Mouse (Mus musculus) lung, postnatal 25 days (tissue): ENCODE data around the gene Fam120b.

Experiments
- DNase-seq: peaks from one replicate; pipeline ENCODE4 v3.0.0; 2022; ENCODE audit warnings: low spot score

Gene Fam120b

DNA sequence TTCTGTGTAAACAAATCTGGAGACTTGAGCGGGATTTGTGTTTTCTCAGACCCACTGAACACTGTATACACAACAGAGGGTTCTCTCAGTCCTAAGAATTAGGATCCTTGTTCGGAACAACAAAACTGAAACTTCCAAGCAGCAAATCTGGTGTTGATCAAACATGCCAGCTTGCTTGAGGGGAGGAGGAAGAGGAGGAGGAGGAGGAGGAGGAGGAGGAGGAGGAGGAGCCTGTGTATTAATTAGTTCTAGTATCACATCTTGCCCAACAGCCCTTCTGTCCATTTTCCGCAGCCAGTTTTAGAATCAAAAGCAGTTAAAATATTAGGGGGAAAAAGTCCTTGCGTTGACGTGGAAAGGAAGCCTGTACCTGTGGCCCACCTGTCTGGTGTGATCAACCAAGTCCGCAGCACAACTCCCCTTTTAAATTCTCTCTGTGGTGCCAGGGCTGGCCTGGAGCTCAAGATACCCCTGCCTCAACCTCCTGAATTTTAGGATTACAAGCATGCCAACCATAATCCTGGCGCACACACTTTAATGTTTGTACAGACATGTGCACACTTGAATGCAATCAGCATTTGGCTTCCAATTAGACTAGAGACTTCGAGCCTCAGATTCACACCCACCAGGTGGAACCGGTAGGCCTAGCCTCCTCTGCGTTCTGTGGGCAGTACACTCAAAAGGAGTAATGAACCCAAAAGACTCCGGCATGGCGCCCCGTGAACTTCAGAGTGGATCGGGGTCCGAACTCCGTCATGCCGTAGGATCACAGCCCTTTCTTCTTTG is 16.1 kb upstream of the Fam120b start:
- no peak for DNase-seq

DNA sequence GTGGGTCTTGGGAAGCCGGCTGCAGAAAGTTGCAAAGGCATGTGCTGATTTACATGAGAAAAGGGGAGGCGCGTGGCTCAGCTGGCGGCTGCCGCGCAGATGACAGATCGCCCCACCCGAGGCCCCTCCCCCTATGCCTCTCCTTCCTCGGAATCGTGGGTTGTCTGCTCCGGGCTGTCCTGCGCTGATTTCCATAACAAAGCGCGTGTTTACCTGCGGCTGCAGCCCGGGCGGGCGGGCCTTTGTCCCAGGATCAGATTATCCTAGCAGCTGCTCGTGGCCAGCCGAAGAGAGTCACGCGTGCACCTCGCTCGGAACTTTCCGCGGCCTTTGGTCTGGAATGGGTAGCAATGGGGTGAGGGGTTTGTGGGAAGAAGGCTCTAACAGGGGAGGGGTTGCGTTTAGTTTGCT is 15.4 kb upstream of the Fam120b start:
- DNase-seq, result no peak

DNA sequence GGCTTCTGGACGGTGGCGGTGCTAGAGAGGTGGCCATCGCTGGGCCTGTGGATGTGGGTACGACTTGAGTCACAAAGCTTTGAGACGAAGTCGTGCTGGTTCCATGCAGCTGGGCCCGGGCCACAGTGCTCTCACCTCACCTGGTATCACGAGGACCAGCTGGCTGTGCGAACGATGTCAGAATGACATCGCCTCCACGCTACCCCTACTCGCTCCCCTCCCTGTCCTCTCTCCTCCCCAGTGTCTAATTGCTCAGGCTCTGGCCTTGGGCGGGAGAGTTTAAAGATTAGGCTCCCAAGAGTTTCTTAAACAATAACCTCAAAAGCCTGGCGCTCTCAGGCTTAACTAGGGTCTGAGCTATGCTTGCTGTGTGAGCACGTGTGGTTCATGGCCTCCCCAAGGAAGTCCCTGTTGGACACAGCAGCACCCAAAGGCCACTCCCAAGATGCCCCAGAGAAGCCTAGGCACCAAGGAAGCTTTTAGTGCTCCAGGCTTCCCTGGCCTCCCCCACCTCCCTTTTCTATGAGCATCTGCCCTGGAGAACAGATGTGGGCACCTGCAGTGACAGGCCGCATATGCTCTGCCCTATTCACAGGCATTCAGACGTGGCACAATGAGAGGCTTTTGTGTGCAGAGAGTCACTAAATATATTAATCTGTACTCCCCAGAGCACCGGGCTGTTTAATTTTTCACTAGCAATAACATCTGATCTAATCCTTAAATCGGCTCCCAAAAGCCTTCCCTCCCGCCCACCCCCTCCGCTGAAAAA is 14.7 kb upstream of the Fam120b start:
- DNase-seq, result no peak

DNA sequence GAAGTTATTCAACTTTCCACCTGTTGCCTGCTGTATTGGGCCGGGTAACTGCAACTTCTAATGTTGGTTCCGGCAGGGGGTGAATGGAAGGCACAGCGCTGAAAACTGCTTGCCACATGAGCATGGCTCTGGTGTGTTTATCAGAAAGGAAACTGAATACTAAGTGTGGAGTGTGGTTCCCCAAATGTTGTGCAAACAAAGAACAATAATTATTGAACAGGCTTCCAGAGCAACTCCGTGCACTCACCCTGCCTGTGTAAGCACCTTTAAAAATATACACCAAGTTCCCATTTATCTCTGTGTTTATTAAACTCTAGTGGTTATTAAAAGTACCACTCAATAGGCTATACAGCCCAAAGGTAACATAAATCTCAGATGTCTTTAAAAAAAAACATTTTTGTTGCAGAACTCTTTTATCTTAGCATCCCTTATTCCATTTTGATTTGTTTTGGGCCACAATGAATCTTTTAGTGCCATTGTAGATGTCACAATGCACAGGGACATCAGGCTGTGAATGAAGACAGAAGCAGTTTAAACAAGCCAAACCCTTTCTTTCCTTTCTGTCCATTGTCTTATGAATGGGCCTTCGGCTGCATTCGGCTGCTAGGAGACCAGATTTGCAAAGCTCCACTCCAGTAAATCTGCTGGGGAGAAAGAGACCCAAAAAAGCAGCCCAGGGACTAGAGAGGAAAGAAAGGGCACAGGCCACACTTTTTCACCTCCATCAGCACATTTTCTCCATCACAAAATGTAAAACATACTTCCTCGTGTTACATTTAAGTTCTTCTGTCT is 13.9 kb upstream of the Fam120b start:
- no peak for DNase-seq

DNA sequence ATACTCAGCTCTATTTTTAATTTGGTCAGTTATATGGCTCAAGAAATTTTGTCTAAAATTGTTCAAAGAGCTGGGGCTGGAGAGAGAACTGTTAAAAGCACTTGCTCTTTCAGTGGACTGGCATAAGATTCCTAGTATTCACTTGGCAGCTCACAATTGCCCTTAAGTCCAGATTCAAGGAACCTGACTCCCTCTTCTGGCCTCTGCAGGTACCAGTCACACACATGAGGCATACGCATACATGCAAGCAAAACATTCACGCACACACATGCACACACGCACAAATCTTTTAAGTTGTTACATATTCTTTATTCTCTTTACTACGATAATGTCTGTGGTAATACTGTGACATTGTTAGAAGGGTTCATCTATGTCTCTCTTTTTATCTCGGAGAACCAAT is 12.6 kb upstream of the Fam120b start:
- DNase-seq, result no peak

DNA sequence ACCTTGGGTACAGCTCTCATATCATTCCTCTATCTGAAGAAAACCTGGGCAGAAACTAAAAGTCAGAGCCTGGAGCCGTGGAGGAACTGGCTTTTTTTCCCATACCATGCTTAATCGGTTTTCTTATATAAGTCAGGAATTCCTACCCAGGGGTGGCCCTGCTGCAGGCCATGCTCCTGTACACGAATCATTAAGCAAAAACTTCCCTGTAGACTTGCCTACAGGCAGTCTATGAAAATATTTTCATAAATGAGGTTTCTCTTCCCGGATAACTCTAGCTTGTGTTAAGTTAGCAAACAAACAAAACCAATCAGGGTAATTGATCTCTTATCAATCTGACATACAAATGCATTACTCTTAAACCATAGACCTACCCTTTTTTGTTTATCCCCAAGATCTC is 7.1 kb upstream of the Fam120b start:
- DNase-seq, result no peak

DNA sequence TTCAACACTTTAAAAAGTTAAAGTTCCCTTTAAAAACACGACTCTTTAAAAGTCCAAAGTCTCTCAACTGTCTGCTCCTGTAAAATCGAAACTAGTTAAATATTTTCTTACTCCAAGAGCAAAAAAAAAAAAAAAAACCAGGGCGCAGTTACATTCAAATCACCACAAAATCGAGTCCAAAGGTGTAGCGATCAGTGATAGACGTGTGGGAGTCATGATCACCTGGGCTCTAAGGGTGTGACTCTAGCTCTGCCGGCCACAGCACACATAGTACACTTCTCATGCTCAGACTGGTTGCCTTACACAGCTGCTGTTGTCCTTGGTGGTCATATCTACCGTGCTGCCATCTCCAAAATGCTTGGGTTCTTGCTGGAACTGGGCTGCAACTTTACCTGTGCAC is 6.6 kb upstream of the Fam120b start:
- DNase-seq, result no peak

DNA sequence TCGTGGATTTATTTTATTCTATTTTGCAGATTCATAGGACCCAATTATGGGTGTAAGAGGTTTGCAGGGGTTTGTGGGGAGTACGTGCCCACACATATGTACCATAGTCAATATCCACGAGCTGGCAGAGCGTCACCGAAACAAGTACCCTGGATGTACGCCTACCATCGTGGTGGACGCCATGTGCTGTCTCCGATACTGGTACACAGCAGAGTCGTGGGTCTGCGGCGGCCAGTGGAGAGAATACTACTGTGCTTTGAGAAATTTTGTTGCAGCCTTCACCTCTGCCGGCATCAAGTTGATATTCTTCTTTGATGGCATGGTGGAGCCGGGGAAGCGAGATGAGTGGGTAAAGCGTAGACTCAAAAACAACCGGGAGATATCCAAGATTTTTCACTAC is 5.7 kb downstream of the Fam120b start:
- DNase-seq, result no peak

DNA sequence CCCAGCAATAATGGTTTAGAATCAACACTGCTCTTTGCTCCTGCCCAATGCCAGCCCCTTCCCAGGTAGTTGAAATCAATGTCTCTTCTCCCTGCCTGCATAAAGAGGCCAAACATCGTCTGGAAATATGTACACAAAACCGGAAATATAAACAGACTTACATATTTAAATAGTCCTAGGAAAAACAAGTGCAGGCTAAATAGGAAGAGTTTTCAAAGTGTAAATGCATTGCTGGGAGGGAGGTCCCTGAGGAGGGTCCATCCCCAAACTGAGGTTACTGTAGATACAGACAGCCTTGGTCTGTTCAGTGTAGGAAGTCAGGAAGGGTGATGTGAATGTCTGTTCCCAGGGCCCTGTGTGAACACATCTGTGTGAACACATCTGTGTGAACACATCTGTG is 10.6 kb downstream of the Fam120b start:
- DNase-seq, result no peak

DNA sequence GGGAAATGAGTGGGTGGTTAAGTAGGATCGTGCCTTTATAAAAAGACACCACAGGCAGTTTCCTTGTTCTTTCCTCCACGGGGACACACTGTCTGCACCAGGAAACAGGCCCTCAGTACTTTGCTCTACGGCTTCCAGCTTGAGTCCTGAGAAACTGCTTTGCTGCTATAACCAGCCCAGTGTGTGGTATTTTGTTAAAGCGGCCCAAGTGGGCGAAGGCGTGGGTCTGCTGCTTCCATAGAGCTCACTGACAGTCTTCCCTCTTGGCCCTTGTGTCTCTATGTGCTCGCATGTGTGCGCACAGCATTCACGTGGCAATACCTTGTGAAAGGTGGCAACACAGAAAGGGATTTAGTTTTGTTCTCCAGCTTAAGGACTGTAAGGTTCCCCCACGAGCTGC is 13.3 kb downstream of the Fam120b start:
- DNase-seq, result no peak

DNA sequence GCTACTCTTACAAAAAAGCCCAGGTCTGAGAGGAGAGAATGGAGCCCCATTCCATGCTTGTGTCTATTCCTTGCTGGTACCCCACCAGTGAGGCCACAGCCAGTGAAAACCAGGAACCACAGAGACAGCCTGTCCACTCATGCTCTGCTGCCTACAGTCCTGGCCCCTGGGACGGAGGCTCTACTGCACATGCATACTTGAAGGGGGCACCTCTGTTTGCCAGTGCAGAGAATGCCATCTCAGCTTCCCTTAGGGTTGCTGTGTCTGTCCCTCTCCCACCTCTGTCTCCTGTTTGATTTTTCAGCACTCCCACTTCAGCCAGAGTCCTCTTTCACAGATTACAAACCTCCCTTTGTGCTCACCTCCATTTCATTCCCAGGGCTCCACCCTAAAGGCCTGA is 14.9 kb downstream of the Fam120b start:
- no peak for DNase-seq

DNA sequence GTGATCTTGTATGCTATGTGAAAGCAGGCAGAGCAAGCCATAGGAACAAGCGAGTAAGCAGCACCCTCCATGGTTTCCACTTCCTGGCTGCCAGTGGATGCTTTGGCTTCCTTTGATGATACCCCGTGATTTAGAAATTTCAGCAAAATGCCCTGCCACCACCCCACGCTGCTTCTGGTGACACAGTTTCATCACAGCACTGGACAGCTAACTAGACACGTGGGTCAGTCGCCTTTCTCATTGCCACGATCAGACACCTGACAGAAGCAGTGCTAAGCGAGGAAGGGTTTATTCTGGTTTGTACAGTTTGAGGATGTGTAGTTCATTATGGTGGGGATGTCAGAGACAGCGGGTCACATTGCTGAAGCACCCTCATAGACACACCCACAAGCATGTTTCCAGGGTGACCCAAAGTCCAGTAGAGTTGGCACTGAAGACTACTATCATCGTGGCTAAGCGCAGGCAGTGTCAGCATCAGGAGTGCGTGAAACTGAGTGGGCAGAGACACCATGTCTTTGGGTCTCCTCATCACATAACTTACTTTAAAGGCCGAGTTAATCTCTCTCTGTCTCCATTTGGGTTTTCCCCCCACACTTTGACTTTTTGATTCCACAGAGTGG is 20.7 kb downstream of the Fam120b start:
- no peak for DNase-seq

DNA sequence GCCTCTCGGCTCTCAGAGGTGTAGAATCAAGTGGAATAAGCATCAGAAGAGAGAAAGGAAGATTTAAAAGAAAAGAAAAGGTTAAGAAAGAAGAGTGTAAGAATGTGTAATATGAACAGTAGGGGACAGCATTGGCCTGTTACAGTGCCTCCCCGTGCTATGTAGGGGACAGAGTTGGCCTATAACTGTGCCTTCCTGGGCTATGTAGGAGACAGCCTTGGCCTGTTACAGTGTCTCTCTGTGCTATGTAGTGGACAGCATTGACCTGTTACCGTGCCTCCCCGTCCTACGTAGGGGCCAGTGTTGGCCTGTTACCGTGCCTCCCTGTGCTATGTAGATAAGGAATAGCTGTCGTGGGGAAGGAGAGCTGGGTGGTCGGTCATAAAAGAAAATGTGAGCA is 23.5 kb downstream of the Fam120b start:
- DNase-seq, result no peak

DNA sequence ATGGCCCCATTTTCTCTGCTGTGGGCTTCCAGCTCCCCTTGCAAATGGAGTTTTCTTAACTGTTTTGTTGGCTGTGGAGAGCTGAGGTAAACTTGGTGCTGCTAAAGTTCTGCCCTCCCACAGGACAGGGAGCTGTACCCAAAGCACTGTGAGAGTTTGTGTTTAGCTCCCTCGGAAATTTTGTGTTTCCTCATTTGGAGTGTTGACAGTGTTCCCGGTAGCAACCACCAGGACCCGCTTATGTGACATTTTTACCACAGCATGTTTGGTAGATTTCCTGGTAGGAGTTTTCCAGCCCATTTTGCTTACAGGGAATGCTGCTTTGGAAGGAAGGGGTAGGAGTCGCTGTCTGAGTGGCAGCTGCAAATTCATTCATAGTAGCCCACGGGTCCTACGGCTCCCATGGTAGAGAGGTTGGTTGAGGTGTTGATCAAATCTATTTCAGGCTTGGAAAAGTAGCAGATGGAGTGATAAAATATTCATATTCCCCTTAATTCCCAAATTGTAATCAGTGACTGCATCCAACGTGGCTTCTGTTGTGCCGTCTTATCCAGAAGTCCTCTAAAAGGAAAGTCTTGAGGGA is 24.1 kb downstream of the Fam120b start:
- no peak for DNase-seq

DNA sequence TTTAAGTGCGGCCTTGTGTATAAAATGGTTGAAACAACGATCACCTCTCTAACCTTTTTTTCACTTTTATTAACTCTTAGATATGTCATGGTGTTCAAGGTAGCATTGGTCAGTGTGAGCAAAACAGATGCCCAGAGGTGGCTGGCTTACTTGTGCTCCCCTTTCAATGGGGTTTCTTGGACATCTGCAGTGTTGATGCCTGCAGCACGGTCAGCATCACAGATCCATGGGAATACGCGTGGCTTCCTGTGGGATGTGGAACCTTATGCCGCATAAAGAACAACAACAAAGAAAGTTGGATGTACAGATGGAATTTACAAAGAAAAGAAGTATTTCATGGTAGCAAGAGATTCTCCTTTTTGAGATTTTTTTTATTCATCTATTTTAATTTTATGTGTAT is 25.4 kb downstream of the Fam120b start:
- no peak for DNase-seq

DNA sequence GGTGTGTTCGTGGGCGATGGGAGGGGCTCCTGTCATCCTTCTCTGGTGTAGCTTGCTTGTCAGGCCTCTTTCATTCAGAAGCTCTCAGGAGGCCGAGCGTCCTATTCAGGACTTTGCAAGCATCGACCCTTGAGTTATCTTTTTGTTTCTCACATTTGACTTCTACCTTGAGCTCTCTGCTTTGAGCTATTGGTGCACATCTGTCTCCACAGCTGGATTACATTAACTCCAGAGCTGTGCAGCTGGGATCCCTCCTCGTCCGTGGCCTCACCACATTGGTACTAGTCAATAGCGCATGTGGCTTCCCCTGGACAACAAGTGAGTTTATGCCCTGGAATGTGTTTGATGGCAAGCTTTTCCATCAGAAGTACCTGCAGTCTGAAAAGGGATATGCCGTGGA is 26.7 kb downstream of the Fam120b start:
- no peak for DNase-seq

DNA sequence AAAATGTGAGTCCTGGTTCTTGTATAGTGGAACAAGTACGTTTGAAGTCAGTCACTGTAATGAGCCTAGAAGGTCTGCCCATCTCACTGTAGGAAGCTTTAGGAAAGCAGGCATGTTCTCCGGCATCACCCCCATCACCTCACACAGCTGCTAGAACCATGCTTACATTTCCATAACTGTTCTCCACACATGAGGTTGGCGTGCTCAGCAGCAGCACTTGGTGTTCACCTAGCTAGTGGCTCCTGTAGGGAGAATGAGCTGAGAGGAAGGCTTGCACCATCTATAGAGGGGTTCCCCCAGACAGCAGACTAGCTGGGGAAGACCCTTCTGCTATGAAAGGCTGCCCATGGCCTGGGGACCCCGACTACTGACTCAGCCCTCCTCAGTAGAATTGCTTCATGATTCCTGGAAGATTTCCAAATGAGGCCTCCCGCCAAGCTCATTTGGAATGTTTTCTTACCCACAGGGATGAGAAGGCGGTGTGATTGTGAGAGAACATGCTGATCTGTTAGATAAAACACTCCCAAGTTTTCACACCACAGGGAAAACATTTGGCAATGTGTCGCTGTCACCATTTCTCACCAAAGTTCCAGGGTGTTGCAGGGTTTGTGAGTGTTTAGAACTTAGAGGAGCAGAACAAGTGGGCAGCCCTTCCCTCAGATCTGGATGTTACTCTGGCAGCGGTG is 27.2 kb downstream of the Fam120b start:
- peak; percentile 7 for DNase-seq

DNA sequence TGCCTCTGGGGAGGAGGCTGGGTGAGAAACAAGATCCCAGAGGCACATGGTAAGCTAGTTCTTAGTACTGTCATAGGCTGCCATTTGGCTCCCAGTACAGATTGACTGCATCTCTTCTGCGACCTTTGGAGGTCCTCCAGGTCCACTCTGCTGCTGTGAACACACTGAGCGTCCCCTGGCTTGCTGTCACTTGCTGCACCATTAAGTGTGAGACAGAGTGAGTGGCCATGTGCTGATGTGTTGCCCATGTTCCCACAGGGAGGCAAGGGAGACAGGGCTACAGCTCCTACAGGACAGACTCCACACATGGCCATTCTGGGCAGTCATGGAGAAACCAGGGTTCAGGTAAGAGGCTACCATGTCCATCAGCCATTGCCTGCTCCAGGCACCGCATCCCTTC is 29.9 kb downstream of the Fam120b start:
- DNase-seq, result no peak

DNA sequence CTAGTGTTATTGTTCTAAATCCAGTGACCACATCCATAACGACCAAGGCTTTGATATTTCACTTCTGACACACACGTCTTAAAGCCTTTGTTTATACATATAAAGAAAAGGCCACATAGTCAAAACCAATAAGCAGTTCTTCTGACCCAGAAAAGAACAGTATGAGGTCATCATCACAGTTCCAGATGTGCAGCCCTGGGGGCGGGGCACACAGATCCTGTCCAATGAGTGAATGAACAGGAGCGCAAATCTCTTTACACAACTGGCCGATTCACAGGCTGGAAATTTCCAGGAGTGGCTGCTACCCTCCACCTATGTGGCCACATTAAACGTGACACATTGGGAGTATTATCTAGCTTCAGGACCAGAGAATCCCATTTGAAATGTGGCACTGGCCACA is 33.4 kb downstream of the Fam120b start:
- no peak for DNase-seq

DNA sequence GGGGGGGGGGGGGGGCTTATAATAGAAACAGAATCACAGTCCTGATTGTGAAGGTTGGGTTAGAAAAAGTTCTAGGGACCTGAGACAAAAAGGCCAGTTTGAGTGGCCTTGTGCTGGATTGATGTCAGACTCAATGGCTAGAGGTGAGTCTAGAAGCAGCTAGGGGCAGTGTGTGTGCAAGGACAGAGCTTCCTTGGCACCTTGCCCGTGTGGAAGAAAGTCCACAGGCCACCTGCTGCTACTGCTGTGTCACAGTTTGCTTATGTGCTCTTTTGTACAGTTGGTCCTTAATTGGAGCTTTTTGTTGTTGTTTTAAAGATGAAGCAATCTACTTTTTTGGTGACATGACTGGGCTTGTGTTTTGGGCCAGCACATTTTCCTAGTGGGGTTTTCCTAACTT is 33.9 kb downstream of the Fam120b start:
- DNase-seq, result no peak

DNA sequence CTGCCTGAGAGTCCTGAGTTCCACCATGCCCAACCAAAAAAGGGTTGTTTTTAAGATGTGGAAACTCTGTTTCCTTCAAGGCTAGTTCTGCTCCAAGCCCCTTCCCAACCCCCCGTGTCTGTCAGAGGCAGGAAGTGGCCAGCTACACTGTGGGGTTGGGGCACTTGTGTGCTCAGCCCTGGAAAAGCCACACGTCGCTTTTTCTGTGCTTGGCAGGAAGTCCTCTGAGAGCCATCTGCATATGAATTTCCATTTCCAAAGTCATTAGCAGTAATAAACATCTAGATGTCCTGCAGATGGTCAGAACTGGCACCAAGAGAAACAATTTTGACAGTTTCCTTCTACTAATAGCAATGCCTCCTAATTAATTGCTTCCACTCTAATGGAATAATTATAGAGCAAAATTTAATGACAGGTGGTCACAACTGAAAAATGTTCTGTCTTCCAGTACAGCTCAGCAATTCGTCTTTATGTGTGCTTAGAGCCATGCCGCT is 35.1 kb downstream of the Fam120b start:
- DNase-seq, result no peak
